Mouse (Mus musculus) macrophage (primary cell): ENCODE results near the gene Rps27. TPM values are rescaled to one million over a fixed set of nuclear protein-coding genes. Genes with fewer than 3 reads are reported as not detected.

Experiments
- H3K27ac ChIP-seq: fragments of 350-480 bp; formaldehyde crosslinking; 2 replicates; pipeline ENCODE4 v1.9.0; 2021
- H3K36me3 ChIP-seq: fragments of 350-480 bp; formaldehyde crosslinking; 2 replicates; pipeline ENCODE4 v1.9.0; 2021; ENCODE audit errors: inconsistent target
- H3K4me3 ChIP-seq: fragments of 350-480 bp; formaldehyde crosslinking; 2 replicates; pipeline ENCODE4 v1.9.0; 2021; ENCODE audit errors: inconsistent target
- H3K79me2 ChIP-seq: fragments of 350-480 bp; formaldehyde crosslinking; 2 replicates; pipeline ENCODE4 v1.9.0; 2021; ENCODE audit errors: inconsistent target
- WGBS: methylation state at CpG from one replicate; pipeline ENCODE4 v1.1.7; 2026; ENCODE audit warnings: inconsistent platforms; ENCODE audit not compliant: missing documents; 5-methylcytosine and 5-hydroxymethylcytosine counted together
- polyA plus RNA-seq: library from polyadenylated mRNA; stranded (reverse); fragments of 250-400 nt; gene quantifications from 3 replicates; pipeline ENCODE4 v1.2.4, GENCODE M21; 2018; ENCODE audit warnings: inconsistent platforms

The Rps27 gene
- polyA plus RNA-seq, 1 experiment from 2014 or later, result 1,141 TPM

- Histone ChIP-seq H3K27ac (peak within 1 kb of the TSS; percentile 98), H3K4me3 (peak within 1 kb of the TSS; percentile 95), H3K36me3 (peaks cover 11% of the 10 kb centered on the region; the same call in 1 of the 2 replicates), H3K79me2 (peaks cover 31% of the 10 kb centered on the region)
- under 1% methylated on average over 44 of the region's 44 CpGs for WGBS
Observed at GRCm38 (mm10) chr3:90247960-90248745, 34.7 kb upstream of the Rps27 start, which contains the start of gene Slc39a1. Gene Slc39a1, plus strand, starts transcription at chr3:90248172.

GRCm38 (mm10) chr3:90247630-90247959 is 34.1 kb upstream of the Rps27 start:
- H3K36me3 ChIP-seq, result peaks cover 11% of the 10 kb centered on the region; the same call in 1 of the 2 replicates
- 6% methylated on average over 3 of the region's 3 CpGs for WGBS
- H3K79me2 ChIP-seq, result peaks cover 31% of the 10 kb centered on the region
- peak overlapping the region; percentile 98 for H3K27ac ChIP-seq
- peak overlapping the region; percentile 95 for H3K4me3 ChIP-seq

GRCm38 (mm10) chr3:90245406-90245805 is 32.0 kb upstream of the Rps27 start:
- Histone ChIP-seq H3K79me2 (peaks cover 19% of the 10 kb centered on the region), H3K4me3 (no peak overlapping the region), H3K27ac (no peak overlapping the region), H3K36me3 (no peaks in the 10 kb centered on the region)
- WGBS, result 9% methylated on average over 2 of the region's 2 CpGs

- WGBS, result 80% methylated on average over 18 of the region's 19 CpGs
- no peaks in the 10 kb centered on the region for H3K36me3 ChIP-seq
- H3K4me3 ChIP-seq, result no peak within 1 kb of the TSS
- H3K27ac ChIP-seq, result no peak within 1 kb of the TSS
- no peaks in the 10 kb centered on the region; the same call in 1 of the 2 replicates for H3K79me2 ChIP-seq
Observed at GRCm38 (mm10) chr3:90242984-90243775, 29.7 kb upstream of the Rps27 start, which contains the start of gene Creb3l4. Gene Creb3l4, minus strand, starts transcription at chr3:90243512.

GRCm38 (mm10) chr3:90241669-90242358 is 28.4 kb upstream of the Rps27 start:
- Histone ChIP-seq H3K79me2 (no peaks in the 10 kb centered on the region), H3K36me3 (no peaks in the 10 kb centered on the region), H3K4me3 (no peak overlapping the region), H3K27ac (no peak overlapping the region)
- whole genome bisulfite sequencing, result 79% methylated on average over 10 of the region's 10 CpGs

GRCm38 (mm10) chr3:90241251-90241650 is 27.8 kb upstream of the Rps27 start:
- WGBS, result 100% methylated on average over 2 of the region's 2 CpGs
- no peaks in the 10 kb centered on the region for H3K36me3 ChIP-seq
- no peak overlapping the region for H3K4me3 ChIP-seq
- H3K79me2 ChIP-seq, result no peaks in the 10 kb centered on the region
- no peak overlapping the region for H3K27ac ChIP-seq

- under 1% methylated on average over 61 of the region's 61 CpGs for WGBS
- Histone ChIP-seq H3K27ac (peak within 1 kb of the TSS; percentile 51), H3K79me2 (peaks cover 16% of the 10 kb centered on the region), H3K36me3 (peaks cover 21% of the 10 kb centered on the region), H3K4me3 (peak within 1 kb of the TSS; percentile 77)
Observed at GRCm38 (mm10) chr3:90231507-90232333, 18.3 kb upstream of the Rps27 start, which contains the start of gene Jtb. Gene Jtb, plus strand, starts transcription at chr3:90231597.

GRCm38 (mm10) chr3:90231075-90231474 is 17.6 kb upstream of the Rps27 start:
- H3K36me3 ChIP-seq, result peaks cover 21% of the 10 kb centered on the region
- H3K79me2 ChIP-seq, result peaks cover 16% of the 10 kb centered on the region
- 6% methylated on average over 8 of the region's 8 CpGs for WGBS
- H3K27ac ChIP-seq, result peak overlapping the region; percentile 24
- H3K4me3 ChIP-seq, result peak overlapping the region; percentile 77

GRCm38 (mm10) chr3:90224331-90224730 is 10.9 kb upstream of the Rps27 start:
- WGBS, result 94% methylated on average over 10 of the region's 10 CpGs

GRCm38 (mm10) chr3:90222941-90223340 is 9.5 kb upstream of the Rps27 start:
- H3K4me3 ChIP-seq, result no peak overlapping the region
- no peaks in the 10 kb centered on the region for H3K79me2 ChIP-seq
- no peak overlapping the region for H3K27ac ChIP-seq
- 91% methylated on average over 3 of the region's 3 CpGs for WGBS
- H3K36me3 ChIP-seq, result no peaks in the 10 kb centered on the region

More at GRCm38 (mm10) chr3:90224331-90224730, 10.9 kb upstream of the Rps27 start:
- no peak overlapping the region for H3K27ac ChIP-seq
- H3K79me2 ChIP-seq, result no peaks in the 10 kb centered on the region
- H3K4me3 ChIP-seq, result no peak overlapping the region
- H3K36me3 ChIP-seq, result no peaks in the 10 kb centered on the region

- Histone ChIP-seq H3K4me3 (no peak overlapping the region), H3K79me2 (no peaks in the 10 kb centered on the region), H3K27ac (no peak overlapping the region), H3K36me3 (no peaks in the 10 kb centered on the region)
- WGBS, result 86% methylated on average over 4 of the region's 4 CpGs
Observed at GRCm38 (mm10) chr3:90222455-90222854, 9.0 kb upstream of the Rps27 start.

GRCm38 (mm10) chr3:90221123-90221522 is 7.7 kb upstream of the Rps27 start:
- Histone ChIP-seq H3K4me3 (peak overlapping the region; percentile 34), H3K36me3 (no peaks in the 10 kb centered on the region), H3K27ac (no peak overlapping the region), H3K79me2 (no peaks in the 10 kb centered on the region)
- WGBS, result 46% methylated on average over 5 of the region's 5 CpGs

GRCm38 (mm10) chr3:90220531-90220951 is 7.1 kb upstream of the Rps27 start:
- H3K79me2 ChIP-seq, result no peaks in the 10 kb centered on the region
- peak overlapping the region; percentile 53 for H3K27ac ChIP-seq
- 3% methylated on average over 16 of the region's 20 CpGs for WGBS
- H3K4me3 ChIP-seq, result peak overlapping the region; percentile 34
- no peaks in the 10 kb centered on the region for H3K36me3 ChIP-seq

GRCm38 (mm10) chr3:90220088-90220487 is 6.6 kb upstream of the Rps27 start:
- no peaks in the 10 kb centered on the region for H3K36me3 ChIP-seq
- H3K4me3 ChIP-seq, result peak overlapping the region; percentile 34; the same call in 1 of the 2 replicates
- no peaks in the 10 kb centered on the region for H3K79me2 ChIP-seq
- H3K27ac ChIP-seq, result peak overlapping the region; percentile 53
- WGBS, result 13% methylated on average over 6 of the region's 6 CpGs
